Mouse (Mus musculus) midbrain, embryonic 15.5 days (tissue): ENCODE measurements around the gene Blnk. TPM values are rescaled to one million over a fixed set of nuclear protein-coding genes. Genes with fewer than 3 reads are reported as not detected.

Source experiments
- ATAC-seq: fragments of 200-750 bp; cut with Nextera tagmentation; replicated peaks from 2 replicates; pipeline ENCODE4 v1.8.0; 2017; ENCODE audit warnings: moderate TSS enrichment
- H3K27ac ChIP-seq: fragments of 300-500 bp; sonication (generic); 2 replicates; pipeline ENCODE4 v1.5.1; 2015; ENCODE audit warnings: mild to moderate bottlenecking, inconsistent platforms
- H3K27me3 ChIP-seq: fragments of 300-500 bp; sonication (generic); replicated peaks from 2 replicates; pipeline ENCODE4 v1.6.1; 2015; ENCODE audit warnings: inconsistent platforms
- H3K36me3 ChIP-seq: fragments of 300-500 bp; sonication (generic); replicated peaks from 2 replicates; pipeline ENCODE4 v1.6.1; 2015; ENCODE audit warnings: inconsistent platforms
- H3K4me1 ChIP-seq: fragments of 300-500 bp; sonication (generic); 2 replicates; pipeline ENCODE4 v1.6.1; 2015; ENCODE audit warnings: inconsistent platforms
- H3K4me2 ChIP-seq: fragments of 300-500 bp; sonication (generic); 2 replicates; pipeline ENCODE4 v1.6.1; 2015; ENCODE audit warnings: inconsistent platforms, mild to moderate bottlenecking, moderate library complexity
- H3K4me3 ChIP-seq: fragments of 300-500 bp; sonication (generic); 2 replicates; pipeline ENCODE4 v1.5.1; 2015; ENCODE audit warnings: mild to moderate bottlenecking, inconsistent platforms
- H3K9ac ChIP-seq: fragments of 300-500 bp; sonication (generic); 2 replicates; pipeline ENCODE4 v1.6.1; 2015; ENCODE audit warnings: mild to moderate bottlenecking, inconsistent platforms
- H3K9me3 ChIP-seq: fragments of 300-500 bp; sonication (generic); 2 replicates; pipeline ENCODE4 v1.6.1; 2016; ENCODE audit warnings: inconsistent platforms
- WGBS: fragments of 180-500 bp; shearing (Covaris S2); methylation state at CpG from one replicate; pipeline ENCODE4 v1.1.7; 2015; ENCODE audit warnings: mixed read lengths; 5-methylcytosine and 5-hydroxymethylcytosine counted together
- polyA plus RNA-seq: library from polyadenylated mRNA; unstranded; fragments of >200 nt; fragmentation: Nextera tagmentation; extraction: Ambion mirVana; gene quantifications from 2 replicates; pipeline ENCODE4 v1.2.1, GENCODE M21; 2015

Gene Blnk
- polyA plus RNA-seq, 1 experiment from 2014 or later = 0.56 TPM

DNA sequence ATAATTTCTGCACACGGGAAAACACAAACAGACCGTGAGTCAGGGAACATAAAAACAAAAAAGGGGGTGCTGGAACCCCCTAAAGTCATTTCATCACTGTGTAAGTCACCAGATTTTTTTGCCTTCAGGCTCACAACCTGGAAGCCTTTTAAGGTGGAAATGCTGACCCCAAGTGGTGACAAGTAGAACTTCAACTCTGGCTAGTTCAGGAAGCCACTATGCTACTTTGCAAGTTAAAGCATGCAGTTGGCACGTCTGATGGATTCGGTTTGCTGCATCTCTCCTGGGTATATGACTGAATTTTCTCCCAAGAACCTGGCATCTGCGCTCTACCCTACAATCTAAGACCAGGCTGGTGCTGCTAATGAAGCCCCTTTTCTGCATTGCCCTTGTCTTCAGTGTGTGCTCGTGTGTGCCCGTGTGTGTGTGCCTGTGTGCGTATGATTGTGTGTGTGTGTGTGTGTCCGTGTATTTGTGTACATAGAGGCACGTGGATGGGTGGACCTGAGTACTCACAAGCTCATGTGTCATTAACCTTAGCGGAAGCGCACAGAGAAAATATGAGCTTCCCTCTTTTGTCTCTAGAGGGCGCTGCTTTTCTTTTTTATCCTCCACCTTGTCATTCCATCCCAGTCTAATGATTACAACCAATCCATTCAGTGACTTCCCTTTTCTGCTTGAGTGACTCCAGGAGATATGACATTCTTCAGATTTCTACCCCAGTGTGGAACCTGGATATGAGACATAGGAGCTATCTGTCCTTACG lies 21.8 kb upstream of the Blnk start:
- H3K27me3 ChIP-seq = no peaks in the 10 kb centered on the region; the same call in 1 of the 2 replicates
- no peak overlapping the region for H3K9ac ChIP-seq
- WGBS = 16% methylated on average over 14 of the region's 14 CpGs
- H3K4me1 ChIP-seq = peaks cover 3% of the 10 kb centered on the region; the same call in 1 of the 2 replicates
- peak; percentile 75 for ATAC-seq
- no peaks in the 10 kb centered on the region for H3K9me3 ChIP-seq
- H3K27ac ChIP-seq = no peak overlapping the region
- H3K4me2 ChIP-seq = peak overlapping the region; percentile 48
- H3K4me3 ChIP-seq = peak overlapping the region; percentile 10; the same call in 1 of the 2 replicates
- H3K36me3 ChIP-seq = no peaks in the 10 kb centered on the region

- ATAC-seq = no peak
- H3K27me3 ChIP-seq = no peaks in the 10 kb centered on the region; the same call in 1 of the 2 replicates
- no peak overlapping the region for H3K9ac ChIP-seq
- peaks cover 3% of the 10 kb centered on the region; the same call in 1 of the 2 replicates for H3K4me1 ChIP-seq
- 21% methylated on average over 9 of the region's 9 CpGs for WGBS
- H3K9me3 ChIP-seq = no peaks in the 10 kb centered on the region
- H3K4me2 ChIP-seq = 0 out of 2 replicates have a peak overlapping the region, but pooled peaks have one; percentile 2
- no peaks in the 10 kb centered on the region for H3K36me3 ChIP-seq
- no peak overlapping the region for H3K4me3 ChIP-seq
- no peak overlapping the region for H3K27ac ChIP-seq
Measured at GRCm38 (mm10) chr19:41014003-41014402, 19.7 kb upstream of the Blnk start.

GRCm38 (mm10) chr19:41013591-41013990 lies 19.3 kb upstream of the Blnk start:
- Histone ChIP-seq H3K36me3 (no peaks in the 10 kb centered on the region), H3K4me2 (no peak overlapping the region), H3K9ac (no peak overlapping the region), H3K4me3 (no peak overlapping the region), H3K27ac (no peak overlapping the region), H3K9me3 (no peaks in the 10 kb centered on the region), H3K27me3 (no peaks in the 10 kb centered on the region; the same call in 1 of the 2 replicates), H3K4me1 (peaks cover 3% of the 10 kb centered on the region; the same call in 1 of the 2 replicates)
- 11% methylated on average over 5 of the region's 5 CpGs for WGBS
- ATAC-seq = no peak; the same call in 1 of the 2 replicates

DNA sequence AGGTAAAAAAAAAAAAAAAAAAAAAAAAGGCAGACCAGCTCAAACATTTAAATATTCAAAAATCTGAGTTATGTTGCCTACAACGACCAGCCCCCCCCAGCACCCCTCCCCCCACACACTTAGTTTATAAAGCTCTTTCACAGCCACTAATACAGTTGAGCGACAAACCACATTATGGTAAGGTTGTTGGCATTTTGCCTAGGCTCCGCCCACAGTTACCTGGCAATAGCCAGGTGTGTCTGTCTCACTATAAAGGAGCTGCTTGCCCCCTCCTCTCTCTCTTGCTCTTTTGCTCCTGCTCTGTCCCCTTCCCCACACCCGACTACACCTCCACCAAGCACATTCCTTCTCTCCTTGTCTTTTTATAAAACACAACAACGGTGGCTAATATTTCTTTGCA lies 17.3 kb upstream of the Blnk start:
- no peak overlapping the region for H3K9ac ChIP-seq

GRCm38 (mm10) chr19:41008674-41009395 lies 14.5 kb upstream of the Blnk start:
- H3K4me3 ChIP-seq = no peak overlapping the region
- H3K4me2 ChIP-seq = no peak overlapping the region
- ATAC-seq = no peak
- H3K27me3 ChIP-seq = no peaks in the 10 kb centered on the region; the same call in 1 of the 2 replicates
- H3K27ac ChIP-seq = no peak overlapping the region
- H3K4me1 ChIP-seq = no peaks in the 10 kb centered on the region
- no peak overlapping the region for H3K9ac ChIP-seq
- H3K36me3 ChIP-seq = no peaks in the 10 kb centered on the region
- WGBS = 93% methylated on average over 5 of the region's 5 CpGs
- H3K9me3 ChIP-seq = no peaks in the 10 kb centered on the region

More for the DNA sequence above, 17.3 kb upstream of the Blnk start:
- Histone ChIP-seq H3K27me3 (no peaks in the 10 kb centered on the region; the same call in 1 of the 2 replicates), H3K4me2 (no peak overlapping the region), H3K36me3 (no peaks in the 10 kb centered on the region), H3K4me3 (no peak overlapping the region), H3K27ac (no peak overlapping the region), H3K9me3 (no peaks in the 10 kb centered on the region), H3K4me1 (peaks cover 3% of the 10 kb centered on the region; the same call in 1 of the 2 replicates)
- ATAC-seq = no peak
- 40% methylated on average over 5 of the region's 5 CpGs for WGBS

DNA sequence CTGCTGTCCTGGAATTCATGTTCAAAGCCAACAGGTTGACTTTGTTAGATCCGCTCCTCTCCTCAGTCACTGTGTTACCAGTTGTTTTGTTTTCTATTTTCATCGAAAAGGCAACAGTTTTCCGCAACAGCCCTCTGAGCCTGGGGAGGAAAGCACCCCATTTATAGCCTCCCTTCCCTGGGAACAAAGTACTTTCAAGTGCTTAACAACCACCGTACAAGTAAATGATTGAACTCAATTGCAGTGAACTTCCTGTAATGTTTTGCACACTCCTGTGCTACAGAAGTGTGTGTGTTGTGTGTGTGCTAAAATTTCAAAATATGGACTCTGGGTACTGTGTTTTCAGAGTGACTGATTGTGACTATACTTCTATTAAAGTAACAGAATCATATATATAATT lies 13.4 kb upstream of the Blnk start:
- no peak overlapping the region for H3K27ac ChIP-seq
- H3K9ac ChIP-seq = no peak overlapping the region
- H3K4me2 ChIP-seq = no peak overlapping the region
- ATAC-seq = no peak
- no peaks in the 10 kb centered on the region for H3K9me3 ChIP-seq
- WGBS = 83% methylated on average over 4 of the region's 4 CpGs
- H3K36me3 ChIP-seq = no peaks in the 10 kb centered on the region
- H3K4me3 ChIP-seq = no peak overlapping the region
- no peaks in the 10 kb centered on the region for H3K4me1 ChIP-seq
- no peaks in the 10 kb centered on the region for H3K27me3 ChIP-seq

- H3K4me1 ChIP-seq = no peaks in the 10 kb centered on the region
Measured at GRCm38 (mm10) chr19:41007326-41007725, 13.0 kb upstream of the Blnk start.

GRCm38 (mm10) chr19:41006621-41007020 lies 12.3 kb upstream of the Blnk start:
- Histone ChIP-seq H3K27me3 (no peaks in the 10 kb centered on the region), H3K4me2 (no peak overlapping the region), H3K4me3 (no peak overlapping the region), H3K9me3 (no peaks in the 10 kb centered on the region), H3K36me3 (no peaks in the 10 kb centered on the region), H3K9ac (no peak overlapping the region), H3K27ac (no peak overlapping the region), H3K4me1 (no peaks in the 10 kb centered on the region)
- ATAC-seq = no peak
- WGBS = 20% methylated on average over 4 of the region's 4 CpGs

More at GRCm38 (mm10) chr19:41007326-41007725, 13.0 kb upstream of the Blnk start:
- 27% methylated on average over 6 of the region's 6 CpGs for WGBS
- H3K9ac ChIP-seq = no peak overlapping the region
- H3K9me3 ChIP-seq = no peaks in the 10 kb centered on the region
- H3K4me3 ChIP-seq = no peak overlapping the region
- no peaks in the 10 kb centered on the region for H3K27me3 ChIP-seq
- no peak overlapping the region for H3K4me2 ChIP-seq
- ATAC-seq = no peak
- H3K27ac ChIP-seq = no peak overlapping the region
- no peaks in the 10 kb centered on the region for H3K36me3 ChIP-seq

DNA sequence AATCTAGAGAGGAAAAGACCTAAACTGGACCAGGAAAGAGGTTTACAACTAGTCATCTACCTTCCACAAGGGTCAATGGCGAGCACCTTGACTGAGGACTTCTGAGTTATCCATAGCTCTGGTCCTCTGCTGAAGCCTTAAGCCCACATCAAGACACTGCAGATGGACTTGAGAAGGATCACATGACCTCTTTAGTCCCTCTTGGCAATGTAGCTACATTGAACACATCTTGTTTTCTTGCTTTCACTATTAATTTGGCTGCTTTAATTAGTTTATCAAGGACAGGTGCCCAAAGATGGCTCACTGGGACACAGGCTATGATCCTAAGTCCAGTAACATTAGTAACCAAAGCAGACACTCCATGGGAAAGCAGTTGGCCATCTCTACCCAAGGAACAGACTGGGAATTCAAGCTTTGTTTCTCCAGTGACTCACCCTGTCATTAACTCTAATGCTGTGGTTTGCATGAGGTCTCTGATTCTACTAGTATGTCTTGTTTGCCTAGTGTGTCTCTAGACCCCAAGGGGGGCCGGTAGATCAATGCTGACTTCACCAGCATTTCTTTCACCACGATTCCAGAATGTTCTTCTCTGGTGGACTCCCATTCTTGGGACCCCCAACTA lies 9.5 kb upstream of the Blnk start:
- H3K4me1 ChIP-seq = no peaks in the 10 kb centered on the region
- H3K27ac ChIP-seq = no peak overlapping the region
- no peaks in the 10 kb centered on the region for H3K9me3 ChIP-seq
- H3K36me3 ChIP-seq = no peaks in the 10 kb centered on the region
- no peak overlapping the region for H3K4me3 ChIP-seq
- no peaks in the 10 kb centered on the region for H3K27me3 ChIP-seq
- WGBS = 94% methylated on average over 3 of the region's 3 CpGs
- no peak overlapping the region for H3K9ac ChIP-seq
- ATAC-seq = no peak
- H3K4me2 ChIP-seq = no peak overlapping the region

DNA sequence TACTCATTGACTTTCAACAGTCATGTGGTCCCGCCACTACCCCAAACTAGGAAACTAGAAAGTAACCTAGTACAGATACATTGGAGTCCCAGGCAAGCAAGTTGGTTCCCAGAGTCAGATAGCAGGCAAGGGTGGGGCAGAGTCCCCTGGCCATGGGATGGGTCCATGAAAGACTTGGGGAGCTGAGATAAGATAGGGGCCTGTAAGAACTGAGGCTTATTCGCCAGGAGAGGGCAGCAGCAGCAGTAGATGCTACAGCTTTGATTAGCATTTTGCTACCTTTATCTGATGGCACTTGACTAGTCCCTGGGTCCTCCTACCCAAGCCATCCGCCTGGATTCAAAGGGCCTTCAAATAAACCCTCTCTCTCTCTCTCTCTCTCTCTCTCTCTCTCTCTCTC lies 5.2 kb upstream of the Blnk start:
- WGBS = 53% methylated on average over 3 of the region's 3 CpGs

DNA sequence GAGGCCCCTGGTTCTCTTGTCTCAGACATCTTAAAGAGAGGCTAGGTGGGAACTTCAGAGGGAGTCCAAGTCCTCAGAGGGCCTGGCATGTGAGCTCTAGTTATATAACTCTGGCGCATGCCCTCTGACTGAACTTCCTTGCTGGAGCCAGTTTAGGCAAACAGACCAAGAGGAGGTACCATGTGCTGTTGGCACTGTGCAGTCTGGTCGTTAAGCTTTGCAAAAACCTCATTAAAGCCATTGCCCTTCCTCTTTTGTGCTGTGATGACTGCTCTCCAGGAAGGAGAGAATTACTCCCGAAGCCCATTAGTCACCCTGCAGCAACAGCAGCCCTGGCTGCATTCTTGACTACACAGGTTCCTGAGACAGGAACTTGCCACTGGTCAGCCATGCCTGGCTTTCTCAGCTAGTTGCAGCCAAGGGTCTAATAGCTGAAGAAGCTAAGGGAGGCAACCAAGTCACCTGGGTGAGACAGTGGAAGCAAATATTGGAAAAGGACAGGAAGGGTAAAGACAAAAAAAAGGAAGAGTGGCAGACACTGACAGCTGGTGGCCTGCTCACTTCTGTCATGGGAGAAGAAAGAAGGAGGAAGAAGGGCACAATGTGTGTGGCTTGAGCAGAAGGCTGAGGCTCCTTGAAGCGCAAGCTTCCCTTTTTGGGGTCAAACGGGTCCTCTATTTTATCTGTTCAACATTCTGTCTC lies 4.3 kb upstream of the Blnk start:
- Histone ChIP-seq H3K4me3 (no peak overlapping the region), H3K27ac (no peak overlapping the region), H3K4me1 (no peaks in the 10 kb centered on the region), H3K4me2 (no peak overlapping the region), H3K36me3 (no peaks in the 10 kb centered on the region), H3K9me3 (no peaks in the 10 kb centered on the region), H3K9ac (no peak overlapping the region), H3K27me3 (no peaks in the 10 kb centered on the region)
- 70% methylated on average over 5 of the region's 5 CpGs for WGBS
- ATAC-seq = no peak

More for the DNA sequence above, 5.2 kb upstream of the Blnk start:
- Histone ChIP-seq H3K4me2 (no peak overlapping the region), H3K4me1 (no peaks in the 10 kb centered on the region), H3K36me3 (no peaks in the 10 kb centered on the region), H3K27me3 (no peaks in the 10 kb centered on the region), H3K4me3 (no peak overlapping the region), H3K9ac (no peak overlapping the region), H3K9me3 (no peaks in the 10 kb centered on the region), H3K27ac (no peak overlapping the region)
- no peak for ATAC-seq

DNA sequence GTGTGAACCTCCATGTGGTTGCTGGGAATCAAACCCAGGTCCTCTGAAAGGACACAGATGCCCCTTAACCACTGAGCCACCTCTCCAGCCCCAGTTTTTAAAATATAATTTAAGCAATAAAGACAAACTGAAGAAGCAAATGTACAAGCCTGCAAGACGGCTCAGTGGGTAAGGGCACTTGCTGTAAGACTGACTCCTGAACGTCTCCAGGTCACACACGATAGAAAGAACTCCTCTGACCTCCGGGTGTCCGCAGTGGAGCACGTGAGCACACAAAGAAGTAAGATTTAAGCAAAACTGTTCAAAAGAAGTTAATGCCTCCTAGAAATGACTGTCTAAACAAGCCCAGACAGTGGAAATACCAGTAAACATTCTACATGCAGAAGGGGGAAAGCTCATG lies 2.4 kb upstream of the Blnk start:
- Histone ChIP-seq H3K4me2 (no peak overlapping the region), H3K36me3 (no peaks in the 10 kb centered on the region), H3K9me3 (no peaks in the 10 kb centered on the region), H3K4me1 (no peaks in the 10 kb centered on the region), H3K4me3 (no peak overlapping the region), H3K27me3 (no peaks in the 10 kb centered on the region), H3K27ac (no peak overlapping the region), H3K9ac (no peak overlapping the region)
- 90% methylated on average over 6 of the region's 6 CpGs for WGBS
- ATAC-seq = no peak
